Mouse (Mus musculus) heart, postnatal 0 days (tissue): ENCODE measurements around the gene Slc44a4.

Experiments
- CTCF ChIP-seq: IDR thresholded peaks from 2 replicates; pipeline ENCODE4 v1.5.1; 2016; ENCODE audit warnings: antibody characterized with exemption, control low read depth, low read depth
- EP300 ChIP-seq: IDR thresholded peaks from 2 replicates; pipeline ENCODE4 v1.6.1; 2016; ENCODE audit warnings: antibody characterized with exemption, low read depth

DNA sequence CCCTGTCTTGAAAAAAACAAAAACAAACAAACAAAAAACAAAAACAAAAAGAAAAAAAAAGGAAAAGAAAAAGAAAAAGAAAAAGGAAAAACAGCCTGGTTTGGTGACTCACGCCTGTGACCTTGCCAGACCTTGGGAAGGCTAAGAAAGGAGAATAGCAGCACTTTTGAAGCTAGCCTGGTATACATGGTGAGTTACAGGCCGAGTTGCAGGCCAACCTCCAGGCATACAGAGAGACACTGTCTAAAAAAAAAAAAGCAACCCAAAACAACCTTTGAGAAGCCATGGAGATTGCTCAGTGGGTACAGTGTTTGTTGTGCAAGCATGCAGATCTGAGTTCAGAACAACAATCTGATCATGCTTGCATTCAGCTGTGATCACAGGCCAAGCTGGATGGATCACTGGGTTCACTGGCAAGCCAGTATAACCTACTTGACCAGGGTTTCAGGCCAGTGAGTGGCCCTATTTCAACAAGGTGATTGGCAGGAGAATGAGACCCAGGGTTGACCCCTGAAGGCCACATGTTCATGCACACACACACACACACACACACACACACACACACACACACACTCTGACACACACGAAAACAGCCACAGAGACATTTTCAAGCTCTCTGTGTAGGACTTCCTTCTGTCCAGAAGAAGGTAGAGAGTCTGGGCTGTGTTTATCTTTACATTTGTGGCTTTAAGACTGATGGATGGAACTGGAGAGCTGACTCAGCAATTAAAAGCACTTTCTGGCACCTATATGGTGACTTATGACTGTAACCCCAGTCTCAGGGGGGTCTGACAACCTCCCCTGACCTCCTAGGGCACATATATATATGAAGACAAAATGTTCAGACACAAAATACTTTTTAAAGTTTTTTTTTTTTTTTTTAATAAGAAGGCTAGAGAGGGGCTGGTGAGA, 61.6 kb downstream of the Slc44a4 start:
- TF ChIP-seq CTCF (no peak), EP300 (no peak)
